Mouse (Mus musculus): Measurements from ENCODE around the gene Cfap97d1. TPM values are rescaled to one million over a fixed set of nuclear protein-coding genes. Genes with fewer than 3 reads are reported as not detected.
"Not testable (repeated sequence)": the region's sequence is repeated elsewhere in the genome, so short reads cannot be mapped to it uniquely, and the experiment has no call there.

The Cfap97d1 gene
- polyA plus RNA-seq, 1 experiment from 2014 or later = not detected

- no peak for ATAC-seq (ENCODE audit: low read depth)
- H3K9ac ChIP-seq (replicated peaks; ENCODE audit: low read depth, low read length) = no peak overlapping the region
Measured at GRCm38 (mm10) chr11:101981850-101982249, 2.2 kb upstream of the Cfap97d1 start.

GRCm38 (mm10) chr11:101982981-101983411 is 1.1 kb upstream of the Cfap97d1 start:
- Histone ChIP-seq H3K27me3 (ENCODE audit: control insufficient read depth, insufficient read depth, low read length) (no peaks in the 10 kb centered on the region), H3K27ac (ENCODE audit: low read depth, low read length) (no peak overlapping the region), H3K4me2 (ENCODE audit: low read depth, low read length) (no peak overlapping the region), H3K9me3 (ENCODE audit: control insufficient read depth, low read length) (no peaks in the 10 kb centered on the region), H3K4me1 (ENCODE audit: control insufficient read depth, insufficient read depth, low read length) (no peaks in the 10 kb centered on the region), H3K36me3 (ENCODE audit: control insufficient read depth, insufficient read depth, low read length) (no peaks in the 10 kb centered on the region), H3K4me3 (ENCODE audit: low read depth, low read length) (no peak overlapping the region), H3K9ac (replicated peaks; ENCODE audit: low read depth, low read length) (no peak overlapping the region)
- ATAC-seq (ENCODE audit: low read depth) = no peak
- WGBS = 76% methylated on average over 6 of the region's 6 CpGs

More at GRCm38 (mm10) chr11:101981850-101982249, 2.2 kb upstream of the Cfap97d1 start:
- Histone ChIP-seq H3K4me3 (ENCODE audit: low read depth, low read length) (no peak overlapping the region), H3K9me3 (ENCODE audit: control insufficient read depth, low read length) (no peaks in the 10 kb centered on the region), H3K4me2 (ENCODE audit: low read depth, low read length) (no peak overlapping the region), H3K27ac (ENCODE audit: low read depth, low read length) (no peak overlapping the region), H3K27me3 (ENCODE audit: control insufficient read depth, insufficient read depth, low read length) (no peaks in the 10 kb centered on the region), H3K4me1 (ENCODE audit: control insufficient read depth, insufficient read depth, low read length) (no peaks in the 10 kb centered on the region), H3K36me3 (ENCODE audit: control insufficient read depth, insufficient read depth, low read length) (no peaks in the 10 kb centered on the region)
- 86% methylated on average over 12 of the region's 12 CpGs for WGBS

GRCm38 (mm10) chr11:101983431-101983921 is 603 bp upstream of the Cfap97d1 start:
- Histone ChIP-seq H3K4me3 (ENCODE audit: low read depth, low read length) (peak overlapping the region; percentile 51), H3K27ac (ENCODE audit: low read depth, low read length) (no peak overlapping the region), H3K9ac (replicated peaks; ENCODE audit: low read depth, low read length) (no peak overlapping the region), H3K9me3 (ENCODE audit: control insufficient read depth, low read length) (no peaks in the 10 kb centered on the region), H3K27me3 (ENCODE audit: control insufficient read depth, insufficient read depth, low read length) (no peaks in the 10 kb centered on the region), H3K36me3 (ENCODE audit: control insufficient read depth, insufficient read depth, low read length) (no peaks in the 10 kb centered on the region), H3K4me2 (ENCODE audit: low read depth, low read length) (peak overlapping the region; percentile 96), H3K4me1 (ENCODE audit: control insufficient read depth, insufficient read depth, low read length) (no peaks in the 10 kb centered on the region)
- 69% methylated on average over 10 of the region's 10 CpGs for WGBS
- no peak for ATAC-seq (ENCODE audit: low read depth)

- ATAC-seq (ENCODE audit: low read depth); H3K9ac ChIP-seq (replicated peaks; ENCODE audit: low read depth, low read length); H3K4me1 ChIP-seq (ENCODE audit: control insufficient read depth, insufficient read depth, low read length); H3K36me3 ChIP-seq (ENCODE audit: control insufficient read depth, insufficient read depth, low read length); H3K27ac ChIP-seq (ENCODE audit: low read depth, low read length); H3K27me3 ChIP-seq (ENCODE audit: control insufficient read depth, insufficient read depth, low read length); H3K9me3 ChIP-seq (ENCODE audit: control insufficient read depth, low read length); H3K4me3 ChIP-seq (ENCODE audit: low read depth, low read length); H3K4me2 ChIP-seq (ENCODE audit: low read depth, low read length): not testable (repeated sequence)
- 60% methylated on average over 6 of the region's 6 CpGs for WGBS
Measured at GRCm38 (mm10) chr11:101985450-101985849, 1.4 kb downstream of the Cfap97d1 start.

- H3K4me2 ChIP-seq (ENCODE audit: low read depth, low read length) = no peak overlapping the region
Measured at GRCm38 (mm10) chr11:101985990-101986389, 1.9 kb downstream of the Cfap97d1 start.

GRCm38 (mm10) chr11:101986913-101987312 is 2.8 kb downstream of the Cfap97d1 start, which contains the start of gene Dusp3:
Gene Dusp3 (minus strand): TSS chr11:101987013.
- H3K36me3 ChIP-seq (ENCODE audit: control insufficient read depth, insufficient read depth, low read length) = no peaks in the 10 kb centered on the region
- no peaks in the 10 kb centered on the region for H3K4me1 ChIP-seq (ENCODE audit: control insufficient read depth, insufficient read depth, low read length)
- no peak for ATAC-seq (ENCODE audit: low read depth)
- no peaks in the 10 kb centered on the region for H3K9me3 ChIP-seq (ENCODE audit: control insufficient read depth, low read length)
- no peak within 1 kb of the TSS for H3K9ac ChIP-seq (replicated peaks; ENCODE audit: low read depth, low read length)
- H3K4me2 ChIP-seq (ENCODE audit: low read depth, low read length) = no peak within 1 kb of the TSS
- H3K4me3 ChIP-seq (ENCODE audit: low read depth, low read length) = no peak within 1 kb of the TSS
- WGBS = 94% methylated on average over 3 of the region's 3 CpGs
- H3K27ac ChIP-seq (ENCODE audit: low read depth, low read length) = no peak within 1 kb of the TSS
- no peaks in the 10 kb centered on the region for H3K27me3 ChIP-seq (ENCODE audit: control insufficient read depth, insufficient read depth, low read length)

More at GRCm38 (mm10) chr11:101985990-101986389, 1.9 kb downstream of the Cfap97d1 start:
- H3K4me3 ChIP-seq (ENCODE audit: low read depth, low read length) = no peak overlapping the region
- ATAC-seq (ENCODE audit: low read depth) = 0 out of 2 replicates have a peak, but pooled peaks have one; percentile 45
- H3K9ac ChIP-seq (replicated peaks; ENCODE audit: low read depth, low read length) = no peak overlapping the region
- H3K4me1 ChIP-seq (ENCODE audit: control insufficient read depth, insufficient read depth, low read length) = no peaks in the 10 kb centered on the region
- H3K9me3 ChIP-seq (ENCODE audit: control insufficient read depth, low read length) = no peaks in the 10 kb centered on the region
- H3K27me3 ChIP-seq (ENCODE audit: control insufficient read depth, insufficient read depth, low read length) = no peaks in the 10 kb centered on the region
- no peaks in the 10 kb centered on the region for H3K36me3 ChIP-seq (ENCODE audit: control insufficient read depth, insufficient read depth, low read length)
- H3K27ac ChIP-seq (ENCODE audit: low read depth, low read length) = no peak overlapping the region
- 7% methylated on average over 10 of the region's 10 CpGs for WGBS

- Histone ChIP-seq H3K4me2 (ENCODE audit: low read depth, low read length) (no peak overlapping the region), H3K4me3 (ENCODE audit: low read depth, low read length) (no peak overlapping the region), H3K4me1 (ENCODE audit: control insufficient read depth, insufficient read depth, low read length) (no peaks in the 10 kb centered on the region), H3K36me3 (ENCODE audit: control insufficient read depth, insufficient read depth, low read length) (no peaks in the 10 kb centered on the region), H3K27me3 (ENCODE audit: control insufficient read depth, insufficient read depth, low read length) (no peaks in the 10 kb centered on the region), H3K9ac (replicated peaks; ENCODE audit: low read depth, low read length) (no peak overlapping the region), H3K27ac (ENCODE audit: low read depth, low read length) (no peak overlapping the region), H3K9me3 (ENCODE audit: control insufficient read depth, low read length) (no peaks in the 10 kb centered on the region)
- WGBS = 87% methylated on average over 3 of the region's 3 CpGs
- ATAC-seq (ENCODE audit: low read depth) = no peak
Measured at GRCm38 (mm10) chr11:101990244-101990643, 6.2 kb downstream of the Cfap97d1 start.

- Histone ChIP-seq H3K4me2 (ENCODE audit: low read depth, low read length) (no peak overlapping the region), H3K4me3 (ENCODE audit: low read depth, low read length) (no peak overlapping the region), H3K9ac (replicated peaks; ENCODE audit: low read depth, low read length) (no peak overlapping the region), H3K27ac (ENCODE audit: low read depth, low read length) (no peak overlapping the region), H3K27me3 (ENCODE audit: control insufficient read depth, insufficient read depth, low read length) (no peaks in the 10 kb centered on the region), H3K36me3 (ENCODE audit: control insufficient read depth, insufficient read depth, low read length) (no peaks in the 10 kb centered on the region), H3K9me3 (ENCODE audit: control insufficient read depth, low read length) (no peaks in the 10 kb centered on the region), H3K4me1 (ENCODE audit: control insufficient read depth, insufficient read depth, low read length) (no peaks in the 10 kb centered on the region)
- WGBS = 89% methylated on average over 3 of the region's 3 CpGs
- ATAC-seq (ENCODE audit: low read depth) = no peak
Measured at GRCm38 (mm10) chr11:101991813-101992212, 7.7 kb downstream of the Cfap97d1 start.

GRCm38 (mm10) chr11:101992411-101992810 is 8.3 kb downstream of the Cfap97d1 start:
- no peak overlapping the region for H3K27ac ChIP-seq (ENCODE audit: low read depth, low read length)

More at GRCm38 (mm10) chr11:101992411-101992810, 8.3 kb downstream of the Cfap97d1 start:
- no peak overlapping the region for H3K4me3 ChIP-seq (ENCODE audit: low read depth, low read length)
- 88% methylated on average over 7 of the region's 7 CpGs for WGBS
- H3K27me3 ChIP-seq (ENCODE audit: control insufficient read depth, insufficient read depth, low read length) = no peaks in the 10 kb centered on the region
- no peaks in the 10 kb centered on the region for H3K4me1 ChIP-seq (ENCODE audit: control insufficient read depth, insufficient read depth, low read length)
- no peaks in the 10 kb centered on the region for H3K9me3 ChIP-seq (ENCODE audit: control insufficient read depth, low read length)
- H3K36me3 ChIP-seq (ENCODE audit: control insufficient read depth, insufficient read depth, low read length) = no peaks in the 10 kb centered on the region
- no peak for ATAC-seq (ENCODE audit: low read depth)
- no peak overlapping the region for H3K9ac ChIP-seq (replicated peaks; ENCODE audit: low read depth, low read length)
- no peak overlapping the region for H3K4me2 ChIP-seq (ENCODE audit: low read depth, low read length)

Data from neural tube, embryonic 14.5 days (tissue).